Mouse (Mus musculus) stomach, embryonic 15.5 days (tissue): ENCODE results near the gene Unc45a. TPM values are rescaled to one million over a fixed set of nuclear protein-coding genes. Genes with fewer than 3 reads are reported as not detected.

Source experiments
- ATAC-seq: fragments of 200-750 bp; cut with Nextera tagmentation; 2 replicates; pipeline ENCODE4 v1.8.0; 2017; ENCODE audit warnings: low read depth, moderate number of reproducible peaks, moderate TSS enrichment; ENCODE audit not compliant: insufficient read depth, low FRiP score
- H3K27ac ChIP-seq: fragments of 300-500 bp; sonication (generic); 2 replicates; pipeline ENCODE4 v1.5.1; 2015; ENCODE audit warnings: mild to moderate bottlenecking, inconsistent platforms
- H3K27me3 ChIP-seq: fragments of 300-500 bp; sonication (generic); replicated peaks from 2 replicates; pipeline ENCODE4 v1.6.1; 2015; ENCODE audit warnings: inconsistent platforms
- H3K36me3 ChIP-seq: fragments of 300-500 bp; sonication (generic); 2 replicates; pipeline ENCODE4 v1.6.1; 2015; ENCODE audit warnings: inconsistent platforms
- H3K4me1 ChIP-seq: fragments of 300-500 bp; sonication (generic); 2 replicates; pipeline ENCODE4 v1.6.1; 2015; ENCODE audit warnings: inconsistent platforms
- H3K4me2 ChIP-seq: fragments of 300-500 bp; sonication (generic); 2 replicates; pipeline ENCODE4 v1.6.1; 2015; ENCODE audit warnings: mild to moderate bottlenecking, inconsistent platforms
- H3K4me3 ChIP-seq: fragments of 300-500 bp; sonication (generic); replicated peaks from 2 replicates; pipeline ENCODE4 v1.5.1; 2015; ENCODE audit warnings: inconsistent platforms
- H3K9ac ChIP-seq: fragments of 300-500 bp; sonication (generic); 2 replicates; pipeline ENCODE4 v1.6.1; 2015; ENCODE audit warnings: inconsistent platforms
- H3K9me3 ChIP-seq: fragments of 300-500 bp; sonication (generic); 2 replicates; pipeline ENCODE4 v1.6.1; 2016; ENCODE audit warnings: inconsistent platforms
- WGBS: fragments of 180-500 bp; shearing (Covaris S2); methylation state at CpG from one replicate; pipeline ENCODE4 v1.1.7; 2015; 5-methylcytosine and 5-hydroxymethylcytosine counted together
- polyA plus RNA-seq: library from polyadenylated mRNA; unstranded; fragments of >200 nt; fragmentation: Nextera tagmentation; extraction: Ambion mirVana; gene quantifications from 2 replicates; pipeline ENCODE4 v1.2.1, GENCODE M21; 2015

The Unc45a gene
- polyA plus RNA-seq, 1 experiment from 2014 or later: 38.3 TPM

GRCm38 (mm10) chr7:80360435-80360834 is 19.6 kb upstream of the Unc45a start:
- H3K27me3 ChIP-seq: no peaks in the 10 kb centered on the region
- no peak for ATAC-seq

DNA sequence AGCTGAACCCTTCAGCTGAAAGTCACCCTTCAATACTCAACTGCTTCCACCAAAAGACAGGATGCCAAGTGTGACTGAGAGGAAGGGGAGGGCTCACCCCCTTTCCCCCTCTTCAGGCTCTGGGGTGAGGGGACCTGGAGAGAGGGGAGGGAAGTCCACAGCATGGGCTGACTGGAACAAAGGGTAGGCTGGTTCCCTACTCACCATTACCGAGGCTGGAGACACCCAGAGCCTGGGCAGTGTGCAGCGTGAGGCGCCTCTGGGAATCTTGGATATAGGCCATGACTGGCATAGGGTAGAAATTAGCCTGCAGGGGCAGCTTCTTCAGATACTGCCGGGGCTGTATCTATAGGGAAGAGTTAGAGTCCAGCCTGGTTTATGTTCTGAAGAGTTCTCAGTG is 17.2 kb upstream of the Unc45a start:
- ATAC-seq: no peak
- Histone ChIP-seq H3K4me3 (no peak overlapping the region), H3K27me3 (no peaks in the 10 kb centered on the region), H3K4me1 (no peaks in the 10 kb centered on the region), H3K27ac (no peak overlapping the region), H3K9ac (no peak overlapping the region), H3K9me3 (no peaks in the 10 kb centered on the region), H3K36me3 (peaks cover 55% of the 10 kb centered on the region), H3K4me2 (no peak overlapping the region)
- 80% methylated on average over 4 of the region's 4 CpGs for WGBS

More at GRCm38 (mm10) chr7:80360435-80360834, 19.6 kb upstream of the Unc45a start:
- Histone ChIP-seq H3K4me2 (no peak overlapping the region), H3K36me3 (peaks cover 57% of the 10 kb centered on the region), H3K27ac (no peak overlapping the region), H3K9ac (no peak overlapping the region), H3K4me1 (no peaks in the 10 kb centered on the region), H3K4me3 (no peak overlapping the region), H3K9me3 (no peaks in the 10 kb centered on the region)
- 58% methylated on average over 3 of the region's 3 CpGs for WGBS

DNA sequence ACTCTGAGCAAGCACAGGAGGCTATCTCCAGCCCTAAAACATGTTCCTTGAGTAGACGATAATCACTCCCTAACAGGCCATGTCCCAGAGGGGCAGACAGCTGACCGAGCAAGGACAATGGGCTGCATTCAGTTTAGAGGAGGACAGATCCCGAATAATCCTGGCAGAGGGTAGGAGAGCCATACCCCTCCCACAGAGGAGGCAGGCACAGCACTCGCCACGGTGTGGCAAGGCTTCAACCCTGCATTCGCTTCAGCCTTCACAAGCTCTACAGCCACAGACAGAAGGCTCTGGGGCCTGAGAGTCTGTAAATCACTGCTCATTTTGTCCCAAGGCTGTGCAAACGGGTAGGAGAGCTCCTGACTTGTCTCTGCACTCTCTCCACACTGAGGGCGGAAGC is 16.4 kb upstream of the Unc45a start:
- no peak overlapping the region for H3K4me3 ChIP-seq
- no peak overlapping the region for H3K9ac ChIP-seq
- H3K9me3 ChIP-seq: no peaks in the 10 kb centered on the region
- ATAC-seq: no peak
- H3K4me2 ChIP-seq: no peak overlapping the region
- H3K36me3 ChIP-seq: peaks cover 50% of the 10 kb centered on the region
- no peak overlapping the region for H3K27ac ChIP-seq
- 72% methylated on average over 8 of the region's 8 CpGs for WGBS
- H3K27me3 ChIP-seq: no peaks in the 10 kb centered on the region
- no peaks in the 10 kb centered on the region for H3K4me1 ChIP-seq

GRCm38 (mm10) chr7:80356351-80356750 is 15.5 kb upstream of the Unc45a start:
- H3K36me3 ChIP-seq: peaks cover 46% of the 10 kb centered on the region
- H3K27me3 ChIP-seq: no peaks in the 10 kb centered on the region
- H3K4me3 ChIP-seq: no peak overlapping the region
- no peak overlapping the region for H3K9ac ChIP-seq
- no peak overlapping the region for H3K4me2 ChIP-seq
- ATAC-seq: no peak
- H3K9me3 ChIP-seq: no peaks in the 10 kb centered on the region
- no peak overlapping the region for H3K27ac ChIP-seq
- no peaks in the 10 kb centered on the region for H3K4me1 ChIP-seq
- 83% methylated on average over 13 of the region's 13 CpGs for WGBS

DNA sequence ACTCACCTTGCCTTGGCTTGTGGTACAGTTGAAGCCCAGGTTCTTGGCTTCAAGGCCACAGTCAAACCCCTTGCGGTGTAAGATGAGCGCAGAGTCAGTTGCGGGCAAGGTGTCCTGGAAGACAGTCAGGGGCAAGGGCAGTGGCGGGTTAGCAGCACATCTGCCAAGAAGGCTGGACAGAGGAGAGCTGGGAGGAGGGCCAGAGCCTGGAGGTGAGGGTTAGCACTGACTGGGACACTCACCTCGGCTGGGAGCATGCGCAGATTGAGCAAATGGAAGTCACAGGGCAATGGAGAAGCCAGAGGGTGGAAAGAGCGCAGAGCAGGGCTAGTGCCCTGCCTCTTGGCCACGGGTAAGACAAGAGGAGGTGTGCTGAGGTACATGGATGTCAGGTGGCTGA is 12.1 kb upstream of the Unc45a start:
- 0 out of 2 replicates have a peak, but pooled peaks cover 3% of the 10 kb centered on the region for H3K4me1 ChIP-seq
- H3K27me3 ChIP-seq: no peaks in the 10 kb centered on the region
- peaks cover 39% of the 10 kb centered on the region for H3K36me3 ChIP-seq
- WGBS: 91% methylated on average over 8 of the region's 8 CpGs
- ATAC-seq: no peak
- no peak overlapping the region for H3K27ac ChIP-seq
- H3K4me2 ChIP-seq: no peak overlapping the region
- no peaks in the 10 kb centered on the region for H3K9me3 ChIP-seq
- no peak overlapping the region for H3K9ac ChIP-seq
- H3K4me3 ChIP-seq: no peak overlapping the region

DNA sequence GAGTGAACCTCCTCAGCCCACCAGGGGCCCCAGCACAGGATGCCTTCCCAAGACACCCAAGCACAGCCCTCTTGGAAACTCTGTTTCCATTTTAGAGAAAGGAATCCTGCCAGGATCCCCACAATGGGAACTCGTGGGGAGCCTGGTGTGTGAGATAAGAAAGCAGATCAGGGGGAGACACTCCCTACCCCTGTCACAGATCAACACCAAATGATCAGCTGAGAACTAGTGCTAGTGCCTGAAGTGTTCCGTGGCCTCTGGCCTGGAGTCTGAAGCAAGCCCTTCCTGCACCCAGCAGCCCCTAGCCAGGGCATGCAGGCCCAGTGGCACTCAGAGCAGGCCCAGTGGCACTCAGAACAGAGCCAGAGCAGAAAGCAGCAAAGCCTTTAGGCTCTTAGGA is 10.0 kb upstream of the Unc45a start:
- Histone ChIP-seq H3K36me3 (peaks cover 29% of the 10 kb centered on the region), H3K9ac (no peak overlapping the region), H3K27me3 (no peaks in the 10 kb centered on the region), H3K4me2 (no peak overlapping the region), H3K27ac (no peak overlapping the region), H3K9me3 (no peaks in the 10 kb centered on the region), H3K4me1 (0 out of 2 replicates have a peak, but pooled peaks cover 7% of the 10 kb centered on the region), H3K4me3 (no peak overlapping the region)
- 67% methylated on average over 2 of the region's 2 CpGs for WGBS
- ATAC-seq: no peak

DNA sequence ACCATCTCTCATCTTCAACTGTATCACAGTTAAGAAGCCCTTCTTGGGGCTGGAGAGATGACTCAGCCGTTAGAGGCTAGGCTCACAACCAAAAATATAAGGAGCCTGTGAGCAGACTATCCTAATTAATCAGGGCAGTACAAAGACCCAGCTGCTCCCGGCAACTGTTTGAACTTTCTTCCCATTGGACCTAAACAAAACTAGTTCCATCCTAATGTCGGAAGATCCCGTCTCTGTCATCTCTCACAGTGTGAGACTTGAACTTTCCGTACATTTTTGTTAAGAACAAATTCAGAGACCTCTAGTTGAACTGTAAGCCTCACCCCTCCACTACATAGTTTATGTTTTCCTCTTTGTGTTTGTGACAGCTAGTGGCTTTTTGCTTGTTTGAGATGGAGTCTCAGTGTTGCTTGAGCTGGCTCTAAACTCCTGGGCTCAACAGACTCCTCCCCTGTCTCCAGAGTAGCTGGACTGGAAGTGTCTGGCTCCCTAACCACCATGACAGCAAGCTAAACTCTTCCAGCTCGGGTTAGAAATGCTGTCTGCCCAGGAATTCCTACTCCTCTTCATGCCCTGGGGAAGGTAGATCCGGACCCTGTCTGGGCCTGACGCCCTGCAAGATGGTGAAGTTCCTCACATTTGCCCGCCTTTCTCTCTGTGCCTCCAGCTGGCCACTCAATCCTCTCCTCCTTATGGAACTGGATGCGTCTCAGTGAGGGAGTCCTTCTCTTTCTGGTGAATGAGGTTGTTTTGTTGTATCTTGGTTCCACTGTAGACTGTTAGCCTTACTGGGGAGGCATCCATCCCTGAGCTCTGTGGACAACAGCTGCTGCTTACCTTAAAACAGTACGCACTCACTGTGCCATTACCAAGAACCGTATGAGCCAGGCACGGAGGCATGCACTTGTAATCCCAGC is 7.1 kb upstream of the Unc45a start:
- no peak overlapping the region for H3K4me3 ChIP-seq
- peak overlapping the region; percentile 77 for H3K27ac ChIP-seq
- peaks cover 16% of the 10 kb centered on the region for H3K36me3 ChIP-seq
- H3K4me2 ChIP-seq: no peak overlapping the region
- no peaks in the 10 kb centered on the region for H3K27me3 ChIP-seq
- no peaks in the 10 kb centered on the region for H3K9me3 ChIP-seq
- WGBS: 56% methylated on average over 13 of the region's 13 CpGs
- H3K4me1 ChIP-seq: peaks cover 12% of the 10 kb centered on the region
- 0 out of 2 replicates have a peak, but pooled peaks have one; percentile 16 for ATAC-seq
- H3K9ac ChIP-seq: no peak overlapping the region

DNA sequence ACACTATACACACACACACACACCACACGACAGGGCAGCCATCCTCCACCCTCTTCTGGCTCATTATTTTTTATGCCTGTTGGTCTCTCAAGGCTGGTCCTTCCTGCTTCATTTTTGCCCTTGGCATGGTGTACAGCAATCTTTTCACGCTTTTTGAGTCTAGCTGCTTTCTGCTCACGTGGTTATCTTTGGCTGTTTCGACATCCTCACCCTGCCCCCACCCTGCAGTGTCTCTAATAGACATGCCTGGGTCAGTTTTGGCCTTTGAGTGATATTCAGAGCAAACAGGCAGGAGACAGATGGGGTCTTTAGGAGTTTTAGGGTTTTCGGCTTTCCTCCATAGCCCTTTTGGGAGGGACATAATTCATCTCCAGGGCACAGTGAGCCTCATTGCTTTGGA is 6.0 kb upstream of the Unc45a start:
- Histone ChIP-seq H3K27ac (peak overlapping the region; percentile 77; the same call in 1 of the 2 replicates), H3K36me3 (peaks cover 13% of the 10 kb centered on the region), H3K4me3 (no peak overlapping the region), H3K9me3 (no peaks in the 10 kb centered on the region), H3K4me1 (peaks cover 15% of the 10 kb centered on the region), H3K4me2 (no peak overlapping the region), H3K27me3 (no peaks in the 10 kb centered on the region), H3K9ac (no peak overlapping the region)
- 79% methylated on average over 5 of the region's 5 CpGs for WGBS
- ATAC-seq: no peak

GRCm38 (mm10) chr7:80346173-80346572 is 5.4 kb upstream of the Unc45a start:
- Histone ChIP-seq H3K27ac (no peak overlapping the region), H3K4me2 (no peak overlapping the region), H3K4me1 (peaks cover 16% of the 10 kb centered on the region), H3K4me3 (no peak overlapping the region), H3K9ac (no peak overlapping the region), H3K27me3 (no peaks in the 10 kb centered on the region), H3K36me3 (peaks cover 10% of the 10 kb centered on the region), H3K9me3 (no peaks in the 10 kb centered on the region)
- 91% methylated on average over 9 of the region's 9 CpGs for WGBS
- no peak for ATAC-seq

DNA sequence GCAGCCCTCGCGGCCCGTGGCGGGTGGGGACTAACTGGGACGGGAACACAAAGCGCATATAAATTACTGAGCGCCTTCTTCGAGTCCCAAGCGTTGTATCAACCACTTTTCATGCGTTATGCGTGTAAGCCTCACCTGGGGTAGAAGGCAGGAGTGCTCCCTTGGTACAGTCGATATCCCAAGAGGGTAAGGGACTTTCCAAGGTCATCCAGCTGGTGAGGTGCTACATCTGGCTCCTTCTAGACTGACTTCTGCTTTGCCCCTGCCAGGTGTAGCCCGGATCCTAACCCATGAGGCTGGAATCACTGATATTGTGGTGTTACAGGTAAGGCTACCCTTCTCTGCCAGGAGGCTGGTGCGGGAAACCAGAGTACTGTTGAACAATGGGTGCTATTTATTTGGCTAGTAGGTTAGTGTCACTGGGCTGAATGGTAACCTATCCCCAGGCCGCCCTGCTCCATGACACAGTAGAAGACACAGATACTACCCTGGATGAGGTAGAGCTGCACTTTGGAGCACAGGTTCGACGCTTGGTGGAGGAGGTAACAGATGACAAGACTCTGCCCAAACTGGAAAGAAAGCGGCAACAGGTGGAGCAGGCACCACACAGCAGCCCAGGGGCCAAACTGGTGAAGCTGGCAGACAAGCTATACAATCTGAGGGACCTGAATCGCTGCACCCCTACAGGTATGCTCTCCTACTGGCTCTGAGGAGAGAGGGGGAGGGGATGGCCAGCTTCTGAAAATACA is 2.6 kb upstream of the Unc45a start:
- H3K4me1 ChIP-seq: peaks cover 32% of the 10 kb centered on the region
- H3K4me3 ChIP-seq: peak overlapping the region; percentile 55
- peak overlapping the region; percentile 85 for H3K4me2 ChIP-seq
- 24% methylated on average over 19 of the region's 19 CpGs for whole genome bisulfite sequencing
- no peaks in the 10 kb centered on the region for H3K27me3 ChIP-seq
- peak overlapping the region; percentile 78 for H3K9ac ChIP-seq
- no peak for ATAC-seq
- H3K27ac ChIP-seq: peak overlapping the region; percentile 44; the same call in 1 of the 2 replicates
- no peaks in the 10 kb centered on the region for H3K36me3 ChIP-seq
- no peaks in the 10 kb centered on the region for H3K9me3 ChIP-seq

DNA sequence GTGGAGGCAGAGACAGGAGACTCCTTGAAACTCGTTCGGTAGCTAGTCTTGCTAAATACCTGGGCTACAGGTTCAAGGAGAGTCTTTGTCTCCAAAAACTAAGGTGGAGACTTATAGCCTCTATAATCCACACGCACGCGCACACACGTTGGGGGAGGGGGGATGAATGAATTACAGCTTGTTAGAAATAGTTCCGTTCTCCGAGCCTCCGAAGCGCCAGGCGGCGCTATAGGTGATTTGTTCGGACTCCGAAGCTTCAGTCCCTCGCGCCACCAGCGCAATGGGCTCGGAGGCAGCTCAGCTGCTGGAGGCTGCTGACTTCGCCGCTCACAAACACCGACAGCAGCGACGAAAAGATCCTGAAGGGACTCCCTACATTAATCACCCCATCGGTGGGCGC is 2.1 kb upstream of the Unc45a start, which contains the start of gene Hddc3:
Gene Hddc3, plus strand, starts transcription at position 247 of the 400 bp plus-strand sequence.
- Histone ChIP-seq H3K4me1 (peaks cover 35% of the 10 kb centered on the region), H3K9ac (peak within 1 kb of the TSS; percentile 78), H3K4me3 (peak within 1 kb of the TSS; percentile 55), H3K36me3 (no peaks in the 10 kb centered on the region), H3K4me2 (peak within 1 kb of the TSS; percentile 85), H3K9me3 (no peaks in the 10 kb centered on the region), H3K27me3 (no peaks in the 10 kb centered on the region), H3K27ac (peak within 1 kb of the TSS; percentile 44; the same call in 1 of the 2 replicates)
- ATAC-seq: peak; percentile 11; the same call in 1 of the 2 replicates
- under 1% methylated on average over 25 of the region's 25 CpGs for WGBS

DNA sequence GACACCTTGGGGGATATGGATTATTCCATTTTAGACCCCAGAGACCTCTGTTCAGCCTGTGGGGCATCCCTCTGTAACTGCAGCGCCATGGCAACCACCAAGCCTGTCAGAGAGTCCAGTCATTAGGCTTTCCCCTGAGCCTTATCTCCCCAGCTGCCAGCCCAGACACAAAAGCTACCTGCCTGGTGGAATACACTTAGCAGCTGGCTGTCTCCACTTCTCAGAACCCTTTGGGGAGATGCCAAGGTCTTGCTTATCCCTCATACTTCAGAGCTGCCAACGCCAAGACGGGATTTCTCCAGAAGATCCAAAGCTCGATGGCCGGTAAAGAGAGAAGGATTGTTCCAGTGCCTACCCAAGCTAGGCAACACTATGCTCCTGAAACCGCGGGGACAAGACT is 988 bp upstream of the Unc45a start:
- Histone ChIP-seq H3K9ac (no peak overlapping the region), H3K36me3 (0 out of 2 replicates have a peak, but pooled peaks cover under 1% of the 10 kb centered on the region), H3K4me3 (no peak overlapping the region), H3K9me3 (no peaks in the 10 kb centered on the region), H3K4me1 (peaks cover 34% of the 10 kb centered on the region), H3K27ac (no peak overlapping the region), H3K4me2 (no peak overlapping the region), H3K27me3 (no peaks in the 10 kb centered on the region)
- ATAC-seq: no peak
- 73% methylated on average over 7 of the region's 7 CpGs for WGBS
